Mouse (Mus musculus): ENCODE measurements around the gene Alkbh4. TPM values are rescaled to one million over a fixed set of nuclear protein-coding genes. Genes with fewer than 3 reads are reported as not detected.
A peak's percentile ranks its signal among the peaks of the same experiment; 100 is the strongest.

Gene Alkbh4
- 23.5 and 26.4 TPM in 2 replicates for polyA plus RNA-seq (2016; fragmentation: Nextera tagmentation; extraction: Ambion mirVana)

DNA sequence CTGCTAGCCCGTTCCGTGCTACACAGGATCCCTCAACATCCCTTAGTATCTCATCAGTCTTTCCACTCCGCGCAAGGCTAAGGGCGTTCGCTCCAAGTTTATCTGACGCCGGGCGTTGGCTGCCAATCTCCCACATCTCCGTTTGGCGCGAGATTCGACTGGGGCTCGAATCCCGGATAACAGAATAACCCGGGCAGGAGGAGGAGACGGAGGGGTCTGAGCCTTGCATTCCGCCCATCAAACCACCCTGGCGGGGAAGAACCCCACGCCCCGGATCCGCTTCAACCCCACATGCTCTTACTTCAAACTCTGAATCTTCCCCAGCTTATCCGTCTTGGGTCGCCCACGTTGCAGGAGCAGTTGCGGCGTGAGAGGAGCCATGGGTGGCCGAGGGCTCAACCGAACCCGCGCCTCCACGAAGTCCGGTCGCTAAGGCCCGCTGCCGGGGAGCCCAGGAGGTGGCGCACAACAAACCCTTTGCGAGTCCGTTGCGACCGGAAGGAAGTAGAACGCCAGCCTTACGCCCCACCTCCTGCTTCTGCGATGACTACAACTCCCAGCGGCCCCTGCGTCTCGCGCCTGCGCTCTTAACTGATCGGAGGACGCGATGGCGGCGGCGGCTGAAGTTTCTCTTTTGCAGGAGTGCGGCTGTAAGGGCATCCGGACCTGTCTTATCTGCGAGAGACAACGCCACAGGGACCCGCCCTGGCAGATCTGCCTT, at the start of gene Alkbh4, which contains the start of gene Lrwd1:
TSS of gene Alkbh4 (plus strand) at position 576 of the 721 bp plus-strand sequence.
TSS of gene Lrwd1 (minus strand) at position 504 of the 721 bp plus-strand sequence.
- no peaks in the 10 kb centered on the region for H3K9me3 ChIP-seq
- peak within 1 kb of the TSS; percentile 74 for H3K4me3 ChIP-seq
- H3K9ac ChIP-seq (replicated peaks): peak within 1 kb of the TSS; percentile 78
- 0 out of 2 replicates have a peak within 1 kb of the TSS, but pooled peaks have one; percentile 17 for H3K27ac ChIP-seq (replicated peaks)
- H3K36me3 ChIP-seq: peaks cover 46% of the 10 kb centered on the region
- H3K4me1 ChIP-seq: peaks cover 24% of the 10 kb centered on the region
- no peaks in the 10 kb centered on the region for H3K27me3 ChIP-seq
- whole genome bisulfite sequencing: 1% methylated on average over 60 of the region's 60 CpGs
- ATAC-seq (ENCODE audit: low FRiP score, low read depth): peak; percentile 89
- peak within 1 kb of the TSS; percentile 91 for H3K4me2 ChIP-seq (replicated peaks)

DNA sequence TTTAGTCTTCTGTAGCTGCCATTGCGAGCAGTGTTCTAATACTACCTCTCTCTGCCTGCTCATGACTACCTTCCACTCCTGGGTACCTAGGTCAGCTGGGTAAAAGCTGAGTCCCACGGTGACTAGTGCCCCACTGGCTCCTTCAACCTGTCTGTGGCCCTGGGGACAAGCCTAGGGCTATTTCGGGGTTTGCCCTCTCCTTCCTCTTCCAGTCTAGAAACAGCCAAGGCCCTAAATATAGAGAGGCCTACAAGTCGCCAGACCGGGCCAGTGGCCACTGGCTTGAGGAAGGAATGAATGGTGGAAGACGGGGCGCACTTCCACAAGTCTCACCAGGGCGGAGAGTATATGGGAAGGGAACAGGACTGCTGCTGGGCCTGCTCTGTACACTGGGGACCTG, 49.7 kb upstream of the Alkbh4 start:
- Histone ChIP-seq H3K9ac (replicated peaks) (no peak overlapping the region), H3K4me3 (no peak overlapping the region), H3K27ac (replicated peaks) (no peak overlapping the region), H3K4me1 (peaks cover 18% of the 10 kb centered on the region), H3K36me3 (no peaks in the 10 kb centered on the region), H3K4me2 (replicated peaks) (no peak overlapping the region), H3K27me3 (peaks cover 23% of the 10 kb centered on the region), H3K9me3 (no peaks in the 10 kb centered on the region)
- no peak for ATAC-seq (ENCODE audit: low FRiP score, low read depth)
- WGBS: 87% methylated on average over 8 of the region's 8 CpGs

DNA sequence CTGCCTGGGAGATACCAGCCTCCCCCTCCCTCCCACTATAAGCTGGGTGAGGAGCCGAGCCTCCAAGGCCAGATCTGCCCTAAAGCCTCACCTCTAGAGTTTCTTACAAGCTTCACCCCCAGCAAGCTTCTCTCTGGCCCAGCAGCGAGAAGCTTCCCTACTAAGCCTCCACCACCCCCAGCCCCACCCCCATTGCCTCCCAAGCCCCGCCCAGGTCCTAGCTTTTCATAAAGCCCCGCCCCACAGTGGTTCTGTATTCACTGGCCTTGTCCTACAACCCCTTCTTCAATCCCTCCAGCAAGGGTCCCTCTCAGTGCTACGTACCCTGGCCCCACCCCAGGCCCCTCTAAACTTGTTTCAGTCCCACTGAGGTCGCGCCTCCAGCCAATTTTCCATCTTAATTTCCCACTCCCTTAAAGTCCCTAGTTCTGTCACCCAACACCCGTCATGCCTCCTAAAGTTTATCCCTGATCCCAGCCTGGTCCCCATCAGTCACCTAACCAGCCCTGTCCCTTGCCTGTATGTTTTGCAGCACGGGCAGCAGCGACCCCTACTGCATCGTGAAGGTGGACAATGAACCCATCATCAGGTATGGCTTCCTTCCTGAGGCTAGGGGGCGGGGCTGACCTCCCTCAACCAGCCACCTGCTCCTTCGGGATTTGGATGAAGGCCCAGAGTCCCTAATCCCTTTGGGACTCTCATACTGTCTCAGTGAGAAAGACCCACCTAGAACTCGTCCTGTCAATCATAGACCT, 46.9 kb upstream of the Alkbh4 start:
- ATAC-seq (ENCODE audit: low FRiP score, low read depth): no peak
- no peak overlapping the region for H3K4me3 ChIP-seq
- H3K4me1 ChIP-seq: peaks cover 17% of the 10 kb centered on the region
- H3K9ac ChIP-seq (replicated peaks): no peak overlapping the region
- no peak overlapping the region for H3K27ac ChIP-seq (replicated peaks)
- H3K36me3 ChIP-seq: no peaks in the 10 kb centered on the region
- H3K9me3 ChIP-seq: no peaks in the 10 kb centered on the region
- 13% methylated on average over 14 of the region's 14 CpGs for WGBS
- peaks cover 27% of the 10 kb centered on the region for H3K27me3 ChIP-seq
- H3K4me2 ChIP-seq (replicated peaks): no peak overlapping the region

DNA sequence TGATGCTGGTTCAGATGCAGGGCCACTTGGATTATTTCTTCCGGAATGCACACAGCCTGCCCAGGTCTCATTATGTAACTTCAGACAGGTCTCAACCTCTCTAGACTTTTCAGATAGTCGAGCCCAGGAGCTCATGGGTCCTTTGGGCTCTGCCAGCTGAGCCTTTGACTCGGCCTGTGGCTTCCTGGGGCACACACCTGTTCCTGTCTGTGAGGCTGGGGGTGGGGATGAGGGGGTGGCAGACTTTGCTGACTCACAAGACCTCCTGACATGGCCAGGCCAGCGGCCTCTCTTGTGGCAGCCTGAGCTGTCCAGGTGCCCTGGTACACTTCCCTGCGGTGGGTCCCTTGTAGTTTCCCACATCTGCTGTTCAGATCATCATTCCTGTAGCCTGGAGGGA, 44.0 kb upstream of the Alkbh4 start:
- H3K36me3 ChIP-seq: no peaks in the 10 kb centered on the region

DNA sequence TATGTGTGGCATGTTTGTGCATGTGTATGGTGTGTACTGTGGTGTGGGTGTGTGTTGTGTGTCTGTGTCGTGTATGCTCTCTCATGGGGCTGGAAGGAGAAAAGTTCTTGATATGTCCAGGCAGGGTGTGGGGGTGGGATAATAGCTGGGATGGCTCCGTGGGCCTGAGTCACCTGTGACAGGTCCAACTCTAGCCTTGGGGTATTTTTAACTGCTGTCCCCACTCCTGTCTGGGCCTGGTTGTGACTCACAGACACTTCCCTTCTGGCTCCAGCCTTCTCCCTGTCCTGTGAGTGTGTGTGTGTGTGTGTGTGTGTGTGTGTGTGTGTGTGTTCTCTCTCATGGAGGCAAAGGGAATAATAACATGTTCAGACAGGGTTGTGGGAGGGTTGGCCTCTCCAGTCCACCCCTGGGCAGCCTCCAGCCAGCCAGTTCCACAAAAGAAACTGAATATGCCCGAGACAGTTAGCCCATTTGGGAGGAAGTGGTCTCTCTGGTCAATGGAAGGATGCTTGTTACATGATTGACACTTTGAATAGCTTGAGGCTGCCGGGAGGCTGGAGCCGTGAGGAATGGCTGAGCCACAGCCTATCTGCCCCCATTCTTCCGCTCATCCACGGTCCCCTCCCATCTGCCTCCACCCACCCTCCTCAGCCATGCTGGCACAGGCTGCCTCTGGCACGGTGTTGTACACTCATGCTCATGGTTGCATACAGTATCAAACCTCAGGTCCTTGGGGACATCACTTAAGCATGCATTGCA, 41.5 kb upstream of the Alkbh4 start:
- H3K9me3 ChIP-seq: no peaks in the 10 kb centered on the region
- peaks cover 7% of the 10 kb centered on the region for H3K27me3 ChIP-seq
- 60% methylated on average over 8 of the region's 8 CpGs for WGBS
- H3K36me3 ChIP-seq: no peaks in the 10 kb centered on the region
- ATAC-seq (ENCODE audit: low FRiP score, low read depth): no peak
- no peak overlapping the region for H3K4me3 ChIP-seq
- H3K4me2 ChIP-seq (replicated peaks): no peak overlapping the region
- no peak overlapping the region for H3K27ac ChIP-seq (replicated peaks)
- no peaks in the 10 kb centered on the region for H3K4me1 ChIP-seq
- no peak overlapping the region for H3K9ac ChIP-seq (replicated peaks)

More for the DNA sequence above, 44.0 kb upstream of the Alkbh4 start:
- Histone ChIP-seq H3K4me2 (replicated peaks) (no peak overlapping the region), H3K27me3 (peaks cover 7% of the 10 kb centered on the region), H3K4me3 (no peak overlapping the region), H3K9me3 (no peaks in the 10 kb centered on the region), H3K9ac (replicated peaks) (no peak overlapping the region), H3K4me1 (no peaks in the 10 kb centered on the region), H3K27ac (replicated peaks) (no peak overlapping the region)
- WGBS: 63% methylated on average over 5 of the region's 5 CpGs
- no peak for ATAC-seq (ENCODE audit: low FRiP score, low read depth)

DNA sequence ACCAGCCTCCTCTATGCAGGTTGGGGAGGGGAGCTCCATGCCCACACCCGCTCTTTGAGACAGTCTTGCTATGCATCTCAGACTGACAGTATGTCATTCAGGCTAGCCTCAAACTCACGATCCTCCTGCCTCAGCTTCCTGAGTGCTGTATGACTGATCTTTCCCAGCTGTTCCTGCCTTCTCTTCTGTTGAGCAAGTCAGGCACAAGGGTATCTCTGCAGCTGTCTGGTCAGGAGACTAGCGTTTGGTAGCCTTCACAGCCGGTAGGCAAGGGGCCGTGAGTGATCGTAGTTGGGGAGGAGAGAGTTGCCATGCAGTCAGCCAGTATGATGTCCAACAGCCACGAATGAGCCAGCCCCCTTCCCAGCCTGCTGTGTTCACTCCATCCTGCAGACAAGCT, 40.9 kb upstream of the Alkbh4 start:
- no peaks in the 10 kb centered on the region for H3K4me1 ChIP-seq
- WGBS: 71% methylated on average over 7 of the region's 7 CpGs
- no peaks in the 10 kb centered on the region for H3K9me3 ChIP-seq
- H3K36me3 ChIP-seq: no peaks in the 10 kb centered on the region
- no peak overlapping the region for H3K9ac ChIP-seq (replicated peaks)
- no peak overlapping the region for H3K4me2 ChIP-seq (replicated peaks)
- peaks cover 7% of the 10 kb centered on the region for H3K27me3 ChIP-seq
- ATAC-seq (ENCODE audit: low FRiP score, low read depth): no peak
- H3K27ac ChIP-seq (replicated peaks): no peak overlapping the region
- H3K4me3 ChIP-seq: no peak overlapping the region

DNA sequence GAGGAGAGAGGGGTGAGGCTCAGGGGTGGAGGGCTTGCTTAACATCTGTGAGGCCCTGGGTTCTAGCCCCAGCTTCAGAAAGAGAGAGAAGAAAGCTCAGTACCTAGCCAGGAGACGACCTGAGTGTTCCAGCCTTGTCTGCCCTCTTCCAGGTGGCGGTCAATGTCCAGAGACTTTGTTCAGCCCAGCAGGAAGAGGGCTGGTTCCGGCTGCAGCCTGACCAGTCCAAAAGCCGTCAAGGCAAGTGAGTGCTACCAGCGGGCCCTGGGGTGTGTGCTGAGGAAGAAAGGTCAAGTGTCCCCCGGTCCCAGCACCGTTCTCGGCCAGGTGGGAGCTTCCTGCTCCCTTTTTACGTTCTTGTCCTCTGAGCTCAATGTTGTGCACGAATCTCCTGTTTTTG, 37.4 kb upstream of the Alkbh4 start:
- H3K4me1 ChIP-seq: peaks cover 10% of the 10 kb centered on the region
- H3K9me3 ChIP-seq: no peaks in the 10 kb centered on the region
- ATAC-seq (ENCODE audit: low FRiP score, low read depth): no peak
- H3K4me2 ChIP-seq (replicated peaks): no peak overlapping the region
- no peak overlapping the region for H3K4me3 ChIP-seq
- H3K36me3 ChIP-seq: no peaks in the 10 kb centered on the region
- H3K9ac ChIP-seq (replicated peaks): no peak overlapping the region
- H3K27me3 ChIP-seq: peaks cover 30% of the 10 kb centered on the region
- WGBS: 81% methylated on average over 10 of the region's 10 CpGs
- H3K27ac ChIP-seq (replicated peaks): no peak overlapping the region

DNA sequence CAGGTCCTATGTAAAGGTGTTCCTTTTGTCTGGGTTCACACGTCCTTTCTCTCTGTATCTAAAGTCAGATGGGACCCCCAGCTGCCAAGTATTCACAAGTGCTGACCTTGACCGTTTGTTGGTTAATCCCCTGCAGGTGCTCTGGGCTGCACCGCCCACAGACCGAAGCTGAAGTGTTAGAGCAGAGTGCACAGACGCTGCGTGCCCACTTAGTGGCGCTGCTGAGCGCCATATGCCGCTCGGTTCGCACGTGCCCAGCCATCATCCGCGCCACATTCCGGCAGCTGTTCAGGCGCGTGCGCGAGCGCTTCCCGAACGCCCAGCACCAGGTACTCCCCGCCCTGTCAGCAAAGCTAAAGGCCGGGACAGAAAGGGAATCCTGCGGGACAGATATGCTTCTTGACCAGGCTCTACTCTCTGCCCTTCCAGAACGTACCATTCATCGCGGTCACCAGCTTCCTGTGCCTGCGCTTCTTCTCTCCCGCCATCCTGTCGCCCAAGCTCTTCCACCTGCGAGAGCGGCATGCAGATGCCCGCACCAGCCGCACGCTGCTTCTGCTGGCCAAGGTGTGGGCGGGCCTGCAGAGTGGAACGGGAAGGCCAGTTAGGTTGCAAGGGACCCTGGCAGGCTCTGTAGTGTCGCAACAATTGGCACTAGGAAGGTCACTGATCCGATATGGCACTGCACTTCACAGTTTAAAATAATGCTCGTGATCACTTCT, 33.7 kb upstream of the Alkbh4 start:
- Histone ChIP-seq H3K9ac (replicated peaks) (peak overlapping the region; percentile 16; the same call in 1 of the 2 replicates), H3K4me3 (peak overlapping the region; percentile 33), H3K9me3 (no peaks in the 10 kb centered on the region), H3K27ac (replicated peaks) (no peak overlapping the region), H3K4me1 (peaks cover 10% of the 10 kb centered on the region), H3K36me3 (no peaks in the 10 kb centered on the region), H3K27me3 (peaks cover 40% of the 10 kb centered on the region), H3K4me2 (replicated peaks) (peak overlapping the region; percentile 58)
- peak; percentile 82 for ATAC-seq (ENCODE audit: low FRiP score, low read depth)
- WGBS: 7% methylated on average over 41 of the region's 41 CpGs

DNA sequence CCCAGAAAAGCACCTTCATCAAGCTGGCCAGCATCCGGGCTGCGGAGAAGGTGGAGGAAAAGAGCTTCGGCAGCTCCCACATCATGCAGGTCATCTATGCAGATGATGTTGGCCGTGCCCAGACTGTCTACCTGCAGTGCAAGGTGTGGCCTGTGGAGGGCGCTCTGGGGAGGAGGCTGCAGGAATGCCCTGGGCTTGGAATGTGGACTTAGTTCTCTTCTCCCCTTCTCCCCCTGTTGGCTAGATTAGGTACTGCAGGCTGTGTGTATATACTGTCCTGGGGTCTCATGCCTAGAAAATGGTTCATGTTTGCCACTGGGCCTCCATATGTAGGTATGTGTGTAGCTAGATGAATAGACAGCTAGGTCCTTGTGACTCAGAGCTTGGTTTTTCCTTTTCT, 31.4 kb upstream of the Alkbh4 start:
- no peak overlapping the region for H3K4me2 ChIP-seq (replicated peaks)
- no peak for ATAC-seq (ENCODE audit: low FRiP score, low read depth)
- no peak overlapping the region for H3K4me3 ChIP-seq
- H3K9ac ChIP-seq (replicated peaks): no peak overlapping the region
- H3K36me3 ChIP-seq: no peaks in the 10 kb centered on the region
- 90% methylated on average over 5 of the region's 5 CpGs for WGBS
- no peak overlapping the region for H3K27ac ChIP-seq (replicated peaks)
- no peaks in the 10 kb centered on the region for H3K9me3 ChIP-seq
- H3K4me1 ChIP-seq: peaks cover 10% of the 10 kb centered on the region
- H3K27me3 ChIP-seq: peaks cover 40% of the 10 kb centered on the region

DNA sequence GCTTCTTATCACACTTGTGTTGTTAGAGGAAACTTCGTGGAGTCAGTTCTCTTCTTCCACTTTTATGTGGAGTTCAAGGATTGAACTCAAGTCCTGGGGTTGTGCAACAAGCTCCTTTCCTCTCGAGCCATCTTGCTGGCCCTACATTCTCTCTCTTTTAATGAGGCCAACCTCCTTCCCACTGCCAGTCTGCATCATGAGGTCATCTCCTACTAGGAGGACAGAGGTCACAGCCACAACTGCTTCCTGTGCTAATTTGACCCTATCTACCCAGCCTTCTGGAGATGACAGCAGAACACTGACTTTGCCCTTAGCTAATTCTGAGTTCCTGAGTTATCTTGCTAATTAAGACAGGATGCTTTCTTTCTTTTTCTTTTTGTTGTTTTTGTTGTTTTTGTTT, 27.5 kb upstream of the Alkbh4 start:
- H3K9me3 ChIP-seq: no peaks in the 10 kb centered on the region
- whole genome bisulfite sequencing: 64% methylated on average over 2 of the region's 2 CpGs

DNA sequence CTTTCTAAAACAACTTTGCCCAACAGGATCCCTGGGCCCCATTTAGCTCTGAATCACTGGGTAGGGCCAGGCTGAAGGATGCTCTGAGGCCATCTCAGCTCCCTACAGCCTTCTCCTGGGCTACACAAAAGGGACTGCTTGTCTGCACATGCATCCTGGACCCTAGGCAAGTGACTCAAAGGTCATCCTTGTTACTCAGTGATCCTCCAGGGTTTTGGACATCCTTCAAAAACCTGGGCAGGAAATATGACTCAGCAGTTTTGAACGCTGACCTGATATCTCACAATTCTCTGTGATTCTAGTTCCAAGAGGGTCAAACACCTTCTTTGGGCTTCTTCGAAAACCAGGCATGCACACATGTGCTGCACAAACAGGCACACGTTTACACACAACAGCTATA, 26.9 kb upstream of the Alkbh4 start:
- no peak overlapping the region for H3K9ac ChIP-seq (replicated peaks)
- no peaks in the 10 kb centered on the region for H3K9me3 ChIP-seq
- no peak for ATAC-seq (ENCODE audit: low FRiP score, low read depth)
- H3K4me1 ChIP-seq: no peaks in the 10 kb centered on the region
- no peak overlapping the region for H3K4me2 ChIP-seq (replicated peaks)
- WGBS: 84% methylated on average over 3 of the region's 3 CpGs
- H3K36me3 ChIP-seq: no peaks in the 10 kb centered on the region
- H3K27ac ChIP-seq (replicated peaks): no peak overlapping the region
- peaks cover 5% of the 10 kb centered on the region; the same call in 1 of the 2 replicates for H3K27me3 ChIP-seq
- H3K4me3 ChIP-seq: no peak overlapping the region

More for the DNA sequence above, 27.5 kb upstream of the Alkbh4 start:
- Histone ChIP-seq H3K9ac (replicated peaks) (no peak overlapping the region), H3K27ac (replicated peaks) (no peak overlapping the region), H3K4me2 (replicated peaks) (no peak overlapping the region), H3K4me1 (no peaks in the 10 kb centered on the region), H3K4me3 (no peak overlapping the region), H3K36me3 (no peaks in the 10 kb centered on the region), H3K27me3 (peaks cover 11% of the 10 kb centered on the region)
- ATAC-seq (ENCODE audit: low FRiP score, low read depth): no peak
